Mouse (Mus musculus): ENCODE data around the gene Atp2b1.

DNA sequence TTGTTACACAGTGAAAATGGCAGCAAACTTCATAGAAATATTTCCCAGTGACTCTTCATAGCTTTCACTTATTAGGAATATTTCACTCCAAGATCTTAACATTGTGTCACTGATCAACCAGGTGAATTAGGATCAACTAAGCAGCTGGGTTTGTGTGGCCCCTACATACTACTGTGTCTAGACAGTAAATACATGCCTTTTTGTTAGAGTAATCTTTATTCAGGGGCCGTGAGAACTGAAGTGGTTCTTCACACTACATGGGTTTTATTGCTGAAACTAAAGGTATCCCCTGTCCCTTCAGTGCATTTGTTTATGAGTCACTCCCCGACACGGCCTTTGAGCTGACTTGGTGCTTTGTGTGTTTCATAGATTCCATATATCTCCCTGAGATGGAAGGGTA is 56.7 kb downstream of the Atp2b1 start:
- no peak for TF ChIP-seq CTCF (IDR thresholded peaks at IDR 0.05; ENCODE audit: control insufficient read depth, insufficient read depth, insufficient read length)
- TF ChIP-seq MYOG (IDR thresholded peaks at IDR 0.05; ENCODE audit: control insufficient read depth, extremely low read depth, insufficient read length): no peak
- no peak for TF ChIP-seq FOSL1 (IDR thresholded peaks at IDR 0.05; ENCODE audit: insufficient read depth, low read length, poor library complexity, severe bottlenecking)
- TF ChIP-seq MYOD1 (IDR thresholded peaks at IDR 0.05; ENCODE audit: control insufficient read depth, insufficient read length, low read depth): no peak
- TF ChIP-seq MAX (IDR thresholded peaks at IDR 0.05): no peak
